Comparison of ENCODE assay signal across 8 mouse cellular contexts in the genomic region with DNA sequence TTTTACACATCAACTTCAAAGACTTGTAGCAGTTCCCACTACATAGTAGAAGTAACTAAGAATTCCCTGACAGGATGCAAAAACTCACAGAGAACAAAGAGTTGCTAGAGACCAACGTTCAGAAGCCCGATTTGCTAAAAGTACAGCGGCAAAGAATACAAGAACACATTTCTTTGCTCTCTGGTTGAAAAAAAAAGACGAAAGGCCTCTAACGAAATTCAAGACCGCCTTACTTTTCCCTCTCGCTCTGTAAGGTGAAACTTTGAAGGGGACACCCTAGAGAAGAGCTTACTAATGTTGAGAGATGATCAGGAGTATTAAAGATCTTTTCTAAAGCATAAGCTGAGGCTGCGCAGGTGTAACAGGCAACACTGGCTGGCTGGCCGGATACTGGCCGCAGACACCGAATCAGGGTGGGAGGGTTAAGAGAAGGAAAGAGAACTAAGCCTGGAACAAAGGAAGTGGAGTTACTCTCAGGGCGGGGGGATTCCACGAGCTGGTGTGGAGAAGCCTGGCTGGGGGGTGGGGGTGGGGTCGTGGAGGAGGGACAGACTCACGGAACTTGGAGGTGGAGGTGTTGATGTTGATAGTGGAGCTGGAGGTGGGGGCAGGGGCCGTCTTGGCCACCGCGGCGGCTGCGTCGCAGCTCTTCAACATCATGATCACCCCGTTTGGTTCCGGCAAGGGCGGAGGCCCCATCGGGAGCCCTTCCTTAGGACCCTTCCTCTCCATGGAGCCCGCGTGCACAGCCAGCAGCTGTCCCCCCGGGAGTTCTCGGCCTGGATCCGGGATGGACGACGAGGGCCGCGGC. TPM values are rescaled to one million over a fixed set of nuclear protein-coding genes. Genes with fewer than 3 reads are reported as not detected.
DNase-seq lines count a peak whose midpoint lies in the region; ATAC-seq and TF ChIP-seq lines count a peak whose summit lies in the region.

No protein-coding gene starts in this region.

- no peaks in the 10 kb centered on the region for H3K27me3 ChIP-seq in CH12.LX (replicated peaks)
- no peaks in the 10 kb centered on the region for H3K27me3 ChIP-seq in embryonic facial prominence, embryonic 12.5 days
- H3K27me3 ChIP-seq in heart, embryonic 12.5 days (replicated peaks) = no peaks in the 10 kb centered on the region
- H3K27me3 ChIP-seq in lung, embryonic 16.5 days (ENCODE audit: control insufficient read depth, insufficient read depth, low read depth, low read length) = no peaks in the 10 kb centered on the region

- DNase-seq in CH12.LX (ENCODE audit: extremely low read depth) (peak; percentile 27), R1 (ENCODE audit: low read depth, low spot score) (peak; percentile 88)
- peak; percentile 61 for DNase-seq in kidney, postnatal 10 days
- peak; percentile 71 for DNase-seq in yolk sac, embryonic 10.5 days (ENCODE audit: low spot score)

- H3K27ac ChIP-seq in CH12.LX (ENCODE audit: insufficient read depth, low read depth) = peak overlapping the region; percentile 53
- peak overlapping the region; percentile 93 for H3K27ac ChIP-seq in embryonic facial prominence, embryonic 12.5 days
- H3K27ac ChIP-seq in heart, embryonic 12.5 days (ENCODE audit: poor library complexity, severe bottlenecking) = peak overlapping the region; percentile 94
- H3K27ac ChIP-seq in lung, embryonic 16.5 days (ENCODE audit: low read length) = peak overlapping the region; percentile 88
- H3K27ac ChIP-seq in olfactory bulb, adult 2 months (ENCODE audit: insufficient read depth, low read depth, low read length) = 0 out of 2 replicates have a peak overlapping the region, but pooled peaks have one; percentile 15

- H3K9ac ChIP-seq in CH12.LX (ENCODE audit: insufficient read depth, low read depth) = peak overlapping the region; percentile 97
- H3K9ac ChIP-seq in embryonic facial prominence, embryonic 12.5 days = peak overlapping the region; percentile 92
- peak overlapping the region; percentile 98 for H3K9ac ChIP-seq in heart, embryonic 12.5 days
- peak overlapping the region; percentile 94 for H3K9ac ChIP-seq in lung, embryonic 16.5 days (ENCODE audit: low read length)

- dilution Hi-C loops in CH12.LX (cut with MboI; ENCODE audit: extremely low pct_ligation_motif_present, extremely low pct_unique_long_range_greater_than_20kb, low sequenced_read_pairs) = no loop called here

- TF ChIP-seq RAD21 in CH12.LX (IDR thresholded peaks at IDR 0.05; ENCODE audit: low read depth, low read length) = no peak

- H3K4me2 ChIP-seq in CH12.LX (ENCODE audit: insufficient read depth, low read depth, poor library complexity, severe bottlenecking) = peak overlapping the region; percentile 86
- H3K4me2 ChIP-seq in embryonic facial prominence, embryonic 12.5 days (replicated peaks) = peak overlapping the region; percentile 78
- H3K4me2 ChIP-seq in heart, embryonic 12.5 days = peak overlapping the region; percentile 90
- peak overlapping the region; percentile 85 for H3K4me2 ChIP-seq in lung, embryonic 16.5 days (ENCODE audit: low read depth, low read length)

- TF ChIP-seq CTCF in CH12.LX (conservative IDR thresholded peaks at IDR 0.05 in 1 of 2, IDR thresholded peaks at IDR 0.05 in 1 of 2; ENCODE audit: low read depth in 2 of 2, low read length in 2 of 2) = no peak
- no peak for TF ChIP-seq CTCF in olfactory bulb, adult 2 months (IDR thresholded peaks at IDR 0.05; ENCODE audit: insufficient read depth, low read depth, low read length)

- TF ChIP-seq POLR2A in CH12.LX (IDR thresholded peaks at IDR 0.05; ENCODE audit: low read depth, low read length) = no peak
- no peak for TF ChIP-seq POLR2A in olfactory bulb, adult 2 months (IDR thresholded peaks at IDR 0.05; ENCODE audit: insufficient read depth, low read depth, low read length)

- no peaks in the 10 kb centered on the region for H3K9me3 ChIP-seq in CH12.LX (replicated peaks; ENCODE audit: low read length)
- no peaks in the 10 kb centered on the region for H3K9me3 ChIP-seq in embryonic facial prominence, embryonic 12.5 days
- H3K9me3 ChIP-seq in heart, embryonic 12.5 days (replicated peaks) = no peaks in the 10 kb centered on the region
- no peaks in the 10 kb centered on the region for H3K9me3 ChIP-seq in lung, embryonic 16.5 days (ENCODE audit: control insufficient read depth, low read length)

- TF ChIP-seq EP300 in CH12.LX (IDR thresholded peaks at IDR 0.05; ENCODE audit: low read length) = no peak

- peaks cover 43% of the 10 kb centered on the region for H3K79me2 ChIP-seq in CH12.LX (replicated peaks; ENCODE audit: control insufficient read depth, extremely low read depth, insufficient read depth, poor library complexity, severe bottlenecking)

- ATAC-seq in embryonic facial prominence, embryonic 12.5 days (ENCODE audit: insufficient number of reproducible peaks, insufficient read depth, low FRiP score, low TSS enrichment) = peak; percentile 62; the same call in 1 of the 2 replicates
- ATAC-seq in heart, embryonic 12.5 days (ENCODE audit: insufficient number of reproducible peaks, low FRiP score) = peak; percentile 56
- ATAC-seq in lung, embryonic 16.5 days (ENCODE audit: low read depth) = peak; percentile 53

- in situ Hi-C loops in CH12.LX (cut with MboI; ENCODE audit: low pct_ligation_motif_present, low pct_unique_long_range_greater_than_20kb, low sequenced_read_pairs) = no loop called here

- peaks cover 0 to 41% of the 10 kb centered on the region in 2 experiments; a peak in 2 of 4 replicates for H3K4me1 ChIP-seq in CH12.LX (ENCODE audit: control insufficient read depth in 1 of 2, insufficient read depth in 2 of 2)
- H3K4me1 ChIP-seq in embryonic facial prominence, embryonic 12.5 days = peaks cover 11% of the 10 kb centered on the region
- H3K4me1 ChIP-seq in heart, embryonic 12.5 days (replicated peaks) = peaks cover 13% of the 10 kb centered on the region
- H3K4me1 ChIP-seq in lung, embryonic 16.5 days (replicated peaks; ENCODE audit: control insufficient read depth, insufficient read depth, low read length) = peaks cover 12% of the 10 kb centered on the region
- H3K4me1 ChIP-seq in olfactory bulb, adult 2 months (ENCODE audit: control insufficient read depth, insufficient read depth, low read length) = peaks cover 2% of the 10 kb centered on the region

- WGBS in embryonic facial prominence, embryonic 12.5 days = under 1% methylated on average over 30 of the region's 34 CpGs
- WGBS in heart, embryonic 12.5 days = under 1% methylated on average over 31 of the region's 34 CpGs
- under 1% methylated on average over 31 of the region's 34 CpGs for WGBS in lung, embryonic 16.5 days
- WGBS in olfactory bulb, adult 2 months = 2% methylated on average over 33 of the region's 34 CpGs

- H3K4me3 ChIP-seq in CH12.LX (replicated peaks in 1 of 3; ENCODE audit: low read depth in 2 of 3, low read length in 2 of 3, poor library complexity in 1 of 3) = peak overlapping the region; percentile 71 to 98 (median 95)
- peak overlapping the region; percentile 96 for H3K4me3 ChIP-seq in embryonic facial prominence, embryonic 12.5 days
- peak overlapping the region; percentile 97 for H3K4me3 ChIP-seq in heart, embryonic 12.5 days
- peak overlapping the region; percentile 97 for H3K4me3 ChIP-seq in lung, embryonic 16.5 days (ENCODE audit: low read length)
- H3K4me3 ChIP-seq in olfactory bulb, adult 2 months (ENCODE audit: insufficient read depth, low read depth, low read length) = peak overlapping the region; percentile 61

- peaks cover 0 to 15% of the 10 kb centered on the region in 2 experiments for H3K36me3 ChIP-seq in CH12.LX (replicated peaks in 1 of 2; ENCODE audit: control insufficient read depth in 1 of 2, insufficient read depth in 1 of 2, low read length in 1 of 2)
- no peaks in the 10 kb centered on the region for H3K36me3 ChIP-seq in embryonic facial prominence, embryonic 12.5 days
- H3K36me3 ChIP-seq in heart, embryonic 12.5 days = no peaks in the 10 kb centered on the region
- no peaks in the 10 kb centered on the region for H3K36me3 ChIP-seq in lung, embryonic 16.5 days (ENCODE audit: control insufficient read depth, insufficient read depth, low read length)

TF ChIP-seq in CH12.LX, 34 proteins besides CTCF, POLR2A, EP300 and RAD21 (continues in another document):
- TF ChIP-seq MAX (IDR thresholded peaks at IDR 0.05; ENCODE audit: low read length) = no peak
- TF ChIP-seq MXI1 (IDR thresholded peaks at IDR 0.05; ENCODE audit: low read depth, low read length) = peak; percentile 37
- TF ChIP-seq MAFK (IDR thresholded peaks at IDR 0.05; ENCODE audit: insufficient replicate concordance, low read length) = no peak
- TF ChIP-seq NELFE (IDR thresholded peaks at IDR 0.05; ENCODE audit: low read depth, low read length) = no peak
- TF ChIP-seq CHD2 (IDR thresholded peaks at IDR 0.05; ENCODE audit: low read length) = peak; percentile 45; the same call in 1 of the 2 replicates
- TF ChIP-seq RCOR1 (conservative IDR thresholded peaks at IDR 0.05; ENCODE audit: low read depth, low read length) = no peak
- TF ChIP-seq ETS1 (conservative IDR thresholded peaks at IDR 0.05; ENCODE audit: low read depth, low read length) = no peak
- TF ChIP-seq ZKSCAN1 (IDR thresholded peaks at IDR 0.05; ENCODE audit: borderline replicate concordance, low read depth, low read length) = no peak
- TF ChIP-seq SMC3 (IDR thresholded peaks at IDR 0.05; ENCODE audit: low read depth, low read length) = no peak
- no peak for TF ChIP-seq USF2 (conservative IDR thresholded peaks at IDR 0.05; ENCODE audit: low read depth, low read length)
- no peak for TF ChIP-seq JUND (conservative IDR thresholded peaks at IDR 0.05; ENCODE audit: low read depth, low read length)
- no peak for TF ChIP-seq ELF1 (IDR thresholded peaks at IDR 0.05; ENCODE audit: low read depth, low read length)
- TF ChIP-seq MAZ (IDR thresholded peaks at IDR 0.05; ENCODE audit: low read depth, low read length) = no peak
- no peak for TF ChIP-seq IRF4 (IDR thresholded peaks at IDR 0.05; ENCODE audit: low read depth, low read length)
- TF ChIP-seq ZC3H11A (IDR thresholded peaks at IDR 0.05; ENCODE audit: low read depth, low read length) = no peak
- TF ChIP-seq SIN3A (IDR thresholded peaks at IDR 0.05; ENCODE audit: low read length) = peak; percentile 43; the same call in 1 of the 2 replicates
- 0 out of 2 replicates have a peak, but pooled peaks have one; percentile 24 for TF ChIP-seq MYC (IDR thresholded peaks at IDR 0.05; ENCODE audit: low read depth, low read length)
- no peak for TF ChIP-seq GABPA (IDR thresholded peaks at IDR 0.05; ENCODE audit: insufficient replicate concordance, low read depth, low read length)

RNA-seq across cellular contexts. Expression of gene Cacul1, which starts 0.8 kb away (rescaled TPM):
- total RNA-seq in CH12.LX (2012; rRNA removed) (17.8 and 26.1 TPM in 2 replicates), CH12.LX (2014; rRNA removed) (45.3 and 45.7 TPM in 2 replicates)
- polyA plus RNA-seq in CH12.LX (2012; ENCODE audit: insufficient read length, low read depth) = 39.1 and 44.6 TPM in 2 replicates
- polyA plus RNA-seq in embryonic facial prominence, embryonic 12.5 days (2016; fragmentation: Nextera tagmentation; extraction: Ambion mirVana) = 33.5 and 35.5 TPM in 2 replicates
- 23.5 and 27.8 TPM in 2 replicates for polyA plus RNA-seq in heart, embryonic 12.5 days (2016; fragmentation: Nextera tagmentation; extraction: Ambion mirVana)
- 12.7 and 14.1 TPM in 2 replicates for polyA plus RNA-seq in lung, embryonic 16.5 days (2015; fragmentation: Nextera tagmentation; extraction: Ambion mirVana)
- polyA plus RNA-seq in olfactory bulb, adult 2 months (2012; ENCODE audit: insufficient read depth, insufficient read length, low replicate concordance, missing spikeins) = not detected in 2 replicates

Comparison
In these comparisons a context has a peak if more than half of its experiments do, and no peak if none do; other contexts are left out.
1. Peak in every context shown above with its lines: DNase-seq, ATAC-seq, H3K4me3 ChIP-seq and H3K27ac ChIP-seq.
2. DNase-seq: peak in every context shown above with its lines; median percentile 88 in R1; 71 in yolk sac, embryonic 10.5 days; 61 in kidney, postnatal 10 days; 27 in CH12.LX.
3. H3K27ac ChIP-seq: peak in every context shown above with its lines; median percentile 94 in heart, embryonic 12.5 days; 93 in embryonic facial prominence, embryonic 12.5 days; 88 in lung, embryonic 16.5 days; 53 in CH12.LX; 15 in olfactory bulb, adult 2 months.
4. RNA of gene Cacul1, which starts 0.8 kb away (polyA plus RNA-seq): 39.1 to 44.6 TPM in CH12.LX, 33.5 to 35.5 TPM in embryonic facial prominence, embryonic 12.5 days, 23.5 to 27.8 TPM in heart, embryonic 12.5 days and 12.7 to 14.1 TPM in lung, embryonic 16.5 days; not detected in olfactory bulb, adult 2 months; every median in the first group is over 10 times any median in the second.